Mouse (Mus musculus): ENCODE data around the gene Dpf2. TPM values are rescaled to one million over a fixed set of nuclear protein-coding genes. Genes with fewer than 3 reads are reported as not detected.

Dpf2 gene
- polyA plus RNA-seq, 1 experiment from 2014 or later: 246 TPM

GRCm38 (mm10) chr19:5868096-5868495 is 44.7 kb downstream of the Dpf2 start:
- H3K4me3 ChIP-seq: no peak overlapping the region
- H3K27me3 ChIP-seq (ENCODE audit: poor library complexity, severe bottlenecking): no peaks in the 10 kb centered on the region
- peaks cover 27% of the 10 kb centered on the region for H3K4me1 ChIP-seq
- no peak for DNase-seq (ENCODE audit: extremely low spot score, low spot score)
- WGBS: 92% methylated on average over 6 of the region's 6 CpGs
- H3K9me3 ChIP-seq: no peaks in the 10 kb centered on the region
- no peak overlapping the region for H3K27ac ChIP-seq
- peaks cover 91% of the 10 kb centered on the region for H3K36me3 ChIP-seq (replicated peaks)

- Histone ChIP-seq H3K27ac (no peak overlapping the region), H3K4me3 (no peak overlapping the region), H3K9me3 (peaks cover 15% of the 10 kb centered on the region), H3K27me3 (ENCODE audit: poor library complexity, severe bottlenecking) (no peaks in the 10 kb centered on the region), H3K4me1 (no peaks in the 10 kb centered on the region), H3K36me3 (replicated peaks) (peaks cover 100% of the 10 kb centered on the region)
- 92% methylated on average over 20 of the region's 20 CpGs for WGBS
- DNase-seq (ENCODE audit: extremely low spot score, low spot score): no peak
Observed at GRCm38 (mm10) chr19:5864710-5865398, 48.0 kb downstream of the Dpf2 start.

DNA sequence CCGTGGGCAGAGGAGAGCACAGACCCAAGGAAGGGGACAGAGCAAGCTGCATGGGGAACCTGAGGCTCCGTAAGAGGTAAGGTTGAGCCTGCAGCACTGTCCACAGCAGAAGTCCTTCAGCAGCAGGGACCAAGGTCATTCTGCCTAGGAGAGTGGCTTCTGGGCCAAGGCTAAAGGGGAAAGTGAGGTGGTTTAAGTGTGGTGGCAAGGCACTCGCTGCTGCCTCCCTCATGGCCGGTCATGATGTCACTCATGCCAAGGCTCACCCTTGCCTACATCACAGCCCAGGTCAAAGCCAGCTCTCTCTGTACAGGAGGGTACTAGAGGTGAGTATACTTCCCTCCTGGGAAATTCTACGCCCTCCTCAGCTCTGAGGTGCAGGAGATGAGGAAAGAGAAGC is 49.0 kb downstream of the Dpf2 start:
- Histone ChIP-seq H3K4me1 (no peaks in the 10 kb centered on the region), H3K9me3 (peaks cover 15% of the 10 kb centered on the region), H3K4me3 (no peak overlapping the region), H3K27ac (no peak overlapping the region), H3K36me3 (replicated peaks) (peaks cover 100% of the 10 kb centered on the region), H3K27me3 (ENCODE audit: poor library complexity, severe bottlenecking) (no peaks in the 10 kb centered on the region)
- WGBS: 92% methylated on average over 5 of the region's 5 CpGs
- DNase-seq (ENCODE audit: extremely low spot score, low spot score): no peak

DNA sequence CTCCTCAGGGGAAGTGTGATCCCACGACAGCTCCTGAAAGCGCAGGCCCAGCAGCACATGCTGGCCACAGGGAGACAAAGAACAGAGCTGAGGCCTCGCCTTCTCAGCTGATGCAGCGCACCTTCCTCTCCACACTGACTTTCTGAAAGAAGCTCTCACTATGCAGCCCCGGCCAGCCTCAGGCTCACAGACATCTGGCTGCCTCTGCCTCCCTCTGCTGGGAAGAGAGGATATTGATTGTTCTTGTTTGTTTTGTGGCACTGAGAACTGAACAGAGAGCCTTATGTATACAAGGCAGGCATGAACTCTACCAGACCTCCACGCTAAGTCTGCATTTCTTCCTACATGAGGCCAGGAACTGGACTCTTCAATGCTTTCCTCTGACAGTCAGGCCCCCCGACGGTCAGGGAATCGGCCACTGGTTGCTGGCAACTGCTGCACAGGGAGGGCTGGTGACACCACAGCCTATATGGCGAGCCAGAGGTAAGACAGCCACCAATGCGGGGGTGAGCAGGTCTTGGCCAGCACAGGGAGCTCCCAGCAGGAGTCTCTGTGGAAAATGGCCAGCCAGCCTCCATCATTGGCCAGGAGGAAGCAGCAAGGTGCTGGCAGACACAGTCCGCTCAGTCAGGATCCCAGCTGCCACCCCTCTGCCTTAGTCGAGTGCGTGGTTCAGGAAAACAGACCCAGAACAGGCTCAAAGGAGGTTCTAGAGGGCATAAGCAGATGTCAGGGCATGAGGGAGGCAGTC is 50.3 kb downstream of the Dpf2 start:
- peaks cover 100% of the 10 kb centered on the region for H3K36me3 ChIP-seq (replicated peaks)
- WGBS: 96% methylated on average over 14 of the region's 14 CpGs
- no peak for DNase-seq (ENCODE audit: extremely low spot score, low spot score)
- no peaks in the 10 kb centered on the region for H3K27me3 ChIP-seq (ENCODE audit: poor library complexity, severe bottlenecking)
- H3K9me3 ChIP-seq: peaks cover 15% of the 10 kb centered on the region
- no peaks in the 10 kb centered on the region for H3K4me1 ChIP-seq
- no peak overlapping the region for H3K4me3 ChIP-seq
- no peak overlapping the region for H3K27ac ChIP-seq

DNA sequence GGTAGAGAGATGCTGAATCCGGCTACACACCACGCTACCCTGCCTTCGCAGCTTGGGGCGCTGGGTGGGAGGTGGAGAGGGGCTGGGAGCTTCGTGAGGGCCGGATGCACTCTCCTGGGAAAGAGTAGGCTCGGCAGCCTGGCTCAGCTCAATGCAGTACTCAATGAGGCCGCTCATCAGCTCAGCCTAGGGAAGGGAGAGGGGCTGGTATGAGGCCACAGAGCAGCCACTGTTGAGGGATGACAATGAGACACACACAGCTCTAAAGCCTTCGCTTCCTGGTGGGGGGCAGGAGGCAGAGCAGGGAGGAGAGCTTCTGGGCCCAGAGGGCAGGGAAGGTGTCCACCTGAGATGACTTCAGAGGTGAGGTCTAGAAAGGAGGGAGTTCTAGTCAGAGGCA is 56.2 kb downstream of the Dpf2 start:
- H3K9me3 ChIP-seq: peaks cover 4% of the 10 kb centered on the region
- peak overlapping the region; percentile 18; the same call in 1 of the 2 replicates for H3K27ac ChIP-seq
- no peaks in the 10 kb centered on the region for H3K27me3 ChIP-seq (ENCODE audit: poor library complexity, severe bottlenecking)
- H3K4me3 ChIP-seq: no peak overlapping the region
- no peak for DNase-seq (ENCODE audit: extremely low spot score, low spot score)
- H3K36me3 ChIP-seq (replicated peaks): peaks cover 95% of the 10 kb centered on the region
- peaks cover 7% of the 10 kb centered on the region for H3K4me1 ChIP-seq
- WGBS: 71% methylated on average over 9 of the region's 9 CpGs

DNA sequence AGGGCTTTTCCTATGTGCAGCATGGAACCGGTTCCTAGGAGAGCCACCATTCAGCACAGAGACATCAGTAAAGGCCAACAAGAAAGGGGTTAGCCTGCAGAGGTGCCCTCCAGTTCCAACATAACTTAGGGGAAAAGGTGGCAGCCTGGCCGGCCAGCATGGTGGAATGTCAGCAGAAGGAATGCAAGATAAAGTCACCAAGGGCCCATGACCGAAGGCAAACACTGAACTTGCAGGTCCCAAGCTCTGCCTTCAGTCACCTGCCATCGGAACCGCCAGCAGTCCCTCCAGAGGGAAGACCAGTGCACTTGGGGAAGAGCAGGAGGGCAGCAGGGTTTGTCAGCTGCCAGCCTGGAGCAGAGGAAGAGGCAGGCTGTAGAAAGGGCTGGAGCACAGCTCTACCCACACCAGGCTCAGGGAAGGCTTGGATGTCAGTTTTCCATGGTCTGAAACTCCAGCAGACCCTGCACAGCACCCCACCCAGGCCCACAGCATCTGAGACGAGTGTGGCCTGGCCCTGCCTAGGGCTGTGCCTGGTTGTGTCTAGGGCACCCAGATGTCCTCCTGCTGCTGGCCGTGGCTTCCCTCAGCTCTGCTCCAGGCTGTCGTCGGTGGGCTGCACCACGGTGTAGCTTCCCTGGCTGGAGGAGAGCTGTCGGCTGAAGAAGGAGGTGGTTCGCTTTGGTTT is 60.6 kb downstream of the Dpf2 start:
- 0 out of 2 replicates have a peak overlapping the region, but pooled peaks have one; percentile 44 for H3K27ac ChIP-seq
- H3K36me3 ChIP-seq (replicated peaks): peaks cover 60% of the 10 kb centered on the region

DNA sequence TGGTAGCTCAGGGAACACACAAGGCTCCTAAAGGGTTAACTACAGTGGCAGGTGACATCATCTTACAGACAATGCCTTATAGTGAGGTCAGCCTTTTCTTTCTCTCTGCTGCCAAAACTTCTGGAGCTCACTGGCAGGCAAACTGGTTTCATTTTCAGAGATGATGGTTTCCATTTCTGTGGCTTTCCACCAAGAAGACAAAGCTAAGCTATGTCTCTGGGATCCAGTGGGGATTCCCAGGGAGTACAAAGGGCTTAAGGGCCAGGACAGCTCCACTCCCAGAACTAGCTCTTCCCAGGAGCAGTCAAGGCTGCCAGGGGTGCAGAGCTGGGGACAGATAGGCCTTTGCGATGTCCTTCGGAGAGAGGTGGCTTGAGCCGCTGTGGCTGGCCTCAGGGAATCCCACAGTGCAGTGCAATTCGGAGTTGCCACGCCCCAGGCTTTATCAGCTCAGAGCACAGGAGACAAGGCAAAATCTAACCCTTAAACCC is 61.3 kb downstream of the Dpf2 start:
- Histone ChIP-seq H3K4me3 (0 out of 2 replicates have a peak overlapping the region, but pooled peaks have one; percentile 0), H3K4me1 (peaks cover 52% of the 10 kb centered on the region), H3K9me3 (no peaks in the 10 kb centered on the region), H3K27ac (0 out of 2 replicates have a peak overlapping the region, but pooled peaks have one; percentile 44), H3K36me3 (replicated peaks) (peaks cover 54% of the 10 kb centered on the region), H3K27me3 (ENCODE audit: poor library complexity, severe bottlenecking) (no peaks in the 10 kb centered on the region)
- WGBS: 63% methylated on average over 5 of the region's 5 CpGs
- DNase-seq (ENCODE audit: extremely low spot score, low spot score): no peak

More for the DNA sequence above, 60.6 kb downstream of the Dpf2 start:
- H3K4me1 ChIP-seq: peaks cover 46% of the 10 kb centered on the region
- H3K9me3 ChIP-seq: no peaks in the 10 kb centered on the region
- 89% methylated on average over 12 of the region's 12 CpGs for WGBS
- 0 out of 2 replicates have a peak overlapping the region, but pooled peaks have one; percentile 0 for H3K4me3 ChIP-seq
- no peak for DNase-seq (ENCODE audit: extremely low spot score, low spot score)
- H3K27me3 ChIP-seq (ENCODE audit: poor library complexity, severe bottlenecking): no peaks in the 10 kb centered on the region

- H3K4me1 ChIP-seq: peaks cover 59% of the 10 kb centered on the region
Observed at GRCm38 (mm10) chr19:5850860-5851259, 62.0 kb downstream of the Dpf2 start.

DNA sequence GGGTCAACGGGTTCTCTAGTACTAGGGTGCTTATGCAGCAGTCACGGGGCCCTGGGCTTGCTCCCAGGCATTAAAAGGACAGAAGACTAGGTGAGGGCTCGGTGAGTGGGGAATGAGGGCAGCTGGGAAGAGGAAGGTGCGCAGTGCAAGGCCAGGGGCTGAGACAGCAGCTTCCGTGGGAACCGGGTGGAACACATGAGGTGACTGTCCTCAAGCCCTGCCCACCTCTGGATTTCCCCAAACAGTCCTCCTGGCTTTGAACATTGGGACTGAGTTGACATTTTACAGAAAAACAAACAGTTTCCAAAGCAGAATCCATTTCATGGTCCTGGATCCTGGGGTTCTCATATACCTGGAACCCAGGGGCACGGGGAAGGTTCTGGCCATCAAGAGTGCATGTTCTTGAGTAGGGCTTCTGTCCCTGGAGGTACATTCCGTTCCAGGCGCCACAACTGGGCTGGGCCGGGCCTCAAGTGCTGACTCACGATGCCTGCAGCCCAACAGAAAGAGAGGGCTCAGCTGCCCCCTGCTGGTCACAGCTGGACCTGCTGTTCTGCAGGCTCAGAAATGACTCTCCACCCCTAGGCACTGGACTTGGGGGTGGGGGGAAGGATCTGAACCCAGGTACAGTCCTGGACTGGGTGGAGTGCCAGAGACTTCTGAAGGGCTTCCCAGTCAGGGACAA is 62.8 kb downstream of the Dpf2 start:
- H3K4me1 ChIP-seq: peaks cover 68% of the 10 kb centered on the region
- no peaks in the 10 kb centered on the region for H3K9me3 ChIP-seq
- peaks cover 38% of the 10 kb centered on the region for H3K36me3 ChIP-seq (replicated peaks)
- no peaks in the 10 kb centered on the region for H3K27me3 ChIP-seq (ENCODE audit: poor library complexity, severe bottlenecking)
- DNase-seq (ENCODE audit: extremely low spot score, low spot score): peak; percentile 88
- peak overlapping the region; percentile 91 for H3K27ac ChIP-seq
- H3K4me3 ChIP-seq: peak overlapping the region; percentile 29
- 39% methylated on average over 11 of the region's 11 CpGs for WGBS

More at GRCm38 (mm10) chr19:5850860-5851259, 62.0 kb downstream of the Dpf2 start:
- WGBS: 89% methylated on average over 3 of the region's 3 CpGs
- no peak overlapping the region for H3K27ac ChIP-seq
- H3K36me3 ChIP-seq (replicated peaks): peaks cover 47% of the 10 kb centered on the region
- no peak overlapping the region for H3K4me3 ChIP-seq
- DNase-seq (ENCODE audit: extremely low spot score, low spot score): no peak
- H3K27me3 ChIP-seq (ENCODE audit: poor library complexity, severe bottlenecking): no peaks in the 10 kb centered on the region
- H3K9me3 ChIP-seq: no peaks in the 10 kb centered on the region

GRCm38 (mm10) chr19:5848826-5849672 is 63.8 kb downstream of the Dpf2 start:
- 43% methylated on average over 13 of the region's 13 CpGs for whole genome bisulfite sequencing
- H3K4me1 ChIP-seq: peaks cover 77% of the 10 kb centered on the region
- H3K36me3 ChIP-seq (replicated peaks): peaks cover 31% of the 10 kb centered on the region
- DNase-seq (ENCODE audit: extremely low spot score, low spot score): no peak
- H3K9me3 ChIP-seq: no peaks in the 10 kb centered on the region
- H3K27me3 ChIP-seq (ENCODE audit: poor library complexity, severe bottlenecking): no peaks in the 10 kb centered on the region
- peak overlapping the region; percentile 91 for H3K27ac ChIP-seq
- H3K4me3 ChIP-seq: peak overlapping the region; percentile 48

DNA sequence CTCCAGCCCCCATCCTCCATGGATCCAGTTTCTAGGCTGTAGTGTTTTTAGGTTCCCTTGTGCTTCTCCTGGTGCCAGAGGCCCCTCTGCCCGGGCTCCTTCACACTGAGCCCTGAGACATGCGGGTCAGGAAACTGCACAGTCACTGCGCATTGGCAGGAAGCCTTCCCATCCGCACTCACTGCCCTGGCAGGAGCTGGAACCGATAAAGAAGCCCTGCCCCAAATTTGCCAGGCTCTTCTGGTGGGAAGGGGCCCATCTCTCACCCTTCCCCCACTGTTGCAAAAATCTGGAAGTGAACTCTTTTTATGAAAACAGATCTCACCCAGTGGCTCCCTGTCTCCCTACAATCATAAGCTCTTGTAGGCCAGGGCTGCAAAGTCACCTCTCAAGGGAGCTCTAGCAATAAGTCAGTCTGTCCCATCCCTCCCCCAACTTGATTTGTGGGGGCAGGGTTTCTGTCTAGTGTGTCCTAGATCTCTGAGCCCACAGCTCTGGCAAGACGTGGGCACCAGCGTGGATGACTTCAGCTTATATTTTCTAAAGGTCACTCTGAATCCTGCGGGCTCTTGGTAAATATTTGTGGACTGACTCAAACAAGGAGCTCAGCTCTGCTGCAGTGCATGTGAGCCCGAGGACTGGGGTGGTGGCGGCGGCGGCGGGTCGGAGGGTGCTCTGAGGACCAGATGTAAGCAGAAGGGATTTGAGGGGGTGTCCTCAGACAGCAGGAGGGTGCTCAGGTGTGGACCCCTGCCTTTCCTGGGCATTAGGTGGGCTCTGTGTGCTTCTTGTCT is 64.6 kb downstream of the Dpf2 start:
- peak overlapping the region; percentile 48 for H3K4me3 ChIP-seq
- WGBS: 69% methylated on average over 14 of the region's 14 CpGs
- DNase-seq (ENCODE audit: extremely low spot score, low spot score): no peak

More for the DNA sequence above, 64.6 kb downstream of the Dpf2 start:
- Histone ChIP-seq H3K9me3 (no peaks in the 10 kb centered on the region), H3K27me3 (ENCODE audit: poor library complexity, severe bottlenecking) (no peaks in the 10 kb centered on the region), H3K27ac (peak overlapping the region; percentile 91), H3K4me1 (peaks cover 85% of the 10 kb centered on the region), H3K36me3 (replicated peaks) (peaks cover 25% of the 10 kb centered on the region)
